Comparison of ENCODE assay signal across 9 mouse cellular contexts in genomic region chr14:9449942-9450341, GRCm38 (mm10).
DNase-seq lines count a peak whose midpoint lies in the region; ATAC-seq and TF ChIP-seq lines count a peak whose summit lies in the region.
"Had no signal": no experiment of that assay in that cellular context is flagged by ENCODE, and none has a peak within 500 bp of the region (broad histone marks: within the 10 kb centered on the region; RNA-seq: fewer than 3 reads in every experiment).

No protein-coding gene starts in this region.

- no peaks in the 10 kb centered on the region for H3K9me3 ChIP-seq in heart, postnatal 0 days (replicated peaks; ENCODE audit: control insufficient read depth, low read length)
- no peaks in the 10 kb centered on the region for H3K9me3 ChIP-seq in stomach, embryonic 16.5 days (replicated peaks; ENCODE audit: control insufficient read depth, low read length)
- no peaks in the 10 kb centered on the region for H3K9me3 ChIP-seq in stomach, postnatal 0 days (ENCODE audit: control insufficient read depth, low read length)
- H3K9me3 ChIP-seq in limb, embryonic 13.5 days, result no peaks in the 10 kb centered on the region
- H3K9me3 ChIP-seq: megakaryocyte, embryonic 14.5 days had no signal

- DNase-seq in heart, postnatal 0 days (ENCODE audit: low spot score), result peak; percentile 29
- DNase-seq in heart, adult 8-10 months (ENCODE audit: low spot score), result no peak
- no peak for DNase-seq in stomach, postnatal 0 days (ENCODE audit: low spot score)
- DNase-seq in frontal cortex, postnatal 36 days (ENCODE audit: low spot score in 2 of 2), result peak; percentile 27 to 28
- no peak for DNase-seq in T-cell, adult 2 months (ENCODE audit: low spot score)

- no peak overlapping the region for H3K4me2 ChIP-seq in heart, postnatal 0 days (ENCODE audit: low read depth, low read length)
- no peak overlapping the region for H3K4me2 ChIP-seq in stomach, embryonic 16.5 days (ENCODE audit: low read depth, low read length)
- no peak overlapping the region for H3K4me2 ChIP-seq in stomach, postnatal 0 days (replicated peaks; ENCODE audit: low read depth)
- H3K4me2 ChIP-seq in limb, embryonic 13.5 days (replicated peaks), result no peak overlapping the region

- H3K27me3 ChIP-seq in heart, postnatal 0 days (ENCODE audit: control insufficient read depth, insufficient read depth, low read length), result no peaks in the 10 kb centered on the region
- H3K27me3 ChIP-seq in stomach, embryonic 16.5 days (ENCODE audit: control insufficient read depth, insufficient read depth, low read length), result no peaks in the 10 kb centered on the region
- no peaks in the 10 kb centered on the region for H3K27me3 ChIP-seq in stomach, postnatal 0 days (ENCODE audit: control insufficient read depth, insufficient read depth, low read length)
- H3K27me3 ChIP-seq in limb, embryonic 13.5 days, result no peaks in the 10 kb centered on the region
- H3K27me3 ChIP-seq: megakaryocyte, embryonic 14.5 days had no signal

- H3K27ac ChIP-seq in heart, postnatal 0 days (ENCODE audit: low read depth), result no peak overlapping the region
- H3K27ac ChIP-seq in stomach, embryonic 16.5 days (ENCODE audit: low read length), result no peak overlapping the region
- no peak overlapping the region for H3K27ac ChIP-seq in stomach, postnatal 0 days (replicated peaks)
- no peak overlapping the region; the same call in 1 of the 2 replicates for H3K27ac ChIP-seq in limb, embryonic 13.5 days

- no peak overlapping the region for H3K4me3 ChIP-seq in heart, postnatal 0 days (ENCODE audit: low read depth, low read length)
- no peak overlapping the region for H3K4me3 ChIP-seq in stomach, embryonic 16.5 days (replicated peaks; ENCODE audit: low read length)
- H3K4me3 ChIP-seq in stomach, postnatal 0 days (ENCODE audit: low read depth, low read length), result no peak overlapping the region
- no peak overlapping the region for H3K4me3 ChIP-seq in limb, embryonic 13.5 days
- H3K4me3 ChIP-seq: megakaryocyte, embryonic 14.5 days had no signal

- 15% methylated on average over 3 of the region's 3 CpGs for whole genome bisulfite sequencing in heart, postnatal 0 days
- WGBS in stomach, embryonic 16.5 days, result 34% methylated on average over 3 of the region's 3 CpGs
- 29% methylated on average over 3 of the region's 3 CpGs for WGBS in stomach, postnatal 0 days
- WGBS in limb, embryonic 13.5 days, result 15% methylated on average over 3 of the region's 3 CpGs

- TF ChIP-seq CTCF in heart, postnatal 0 days (IDR thresholded peaks at IDR 0.05; ENCODE audit: low read depth), result no peak
- no peak for TF ChIP-seq CTCF in stomach, postnatal 0 days (IDR thresholded peaks at IDR 0.05; ENCODE audit: low read depth)

- no peaks in the 10 kb centered on the region for H3K4me1 ChIP-seq in heart, postnatal 0 days (ENCODE audit: control insufficient read depth, insufficient read depth)
- H3K4me1 ChIP-seq in stomach, embryonic 16.5 days (ENCODE audit: control insufficient read depth, insufficient read depth, low read length), result no peaks in the 10 kb centered on the region
- H3K4me1 ChIP-seq in stomach, postnatal 0 days (replicated peaks; ENCODE audit: control insufficient read depth, insufficient read depth), result no peaks in the 10 kb centered on the region
- peaks cover 11% of the 10 kb centered on the region for H3K4me1 ChIP-seq in limb, embryonic 13.5 days
- H3K4me1 ChIP-seq: megakaryocyte, embryonic 14.5 days had no signal

- H3K36me3 ChIP-seq in heart, postnatal 0 days (replicated peaks; ENCODE audit: control insufficient read depth, insufficient read depth, low read length), result no peaks in the 10 kb centered on the region
- H3K36me3 ChIP-seq in stomach, embryonic 16.5 days (ENCODE audit: control insufficient read depth, insufficient read depth, low read length), result no peaks in the 10 kb centered on the region
- H3K36me3 ChIP-seq in stomach, postnatal 0 days (ENCODE audit: control insufficient read depth, insufficient read depth, low read length), result no peaks in the 10 kb centered on the region
- no peaks in the 10 kb centered on the region for H3K36me3 ChIP-seq in limb, embryonic 13.5 days

- ATAC-seq in heart, postnatal 0 days (ENCODE audit: insufficient read depth, low read depth), result 0 out of 2 replicates have a peak, but pooled peaks have one; percentile 49
- peak; percentile 56; the same call in 1 of the 2 replicates for ATAC-seq in stomach, embryonic 16.5 days (ENCODE audit: insufficient read depth, low FRiP score)
- no peak for ATAC-seq in stomach, postnatal 0 days (ENCODE audit: low FRiP score, low TSS enrichment)
- ATAC-seq in limb, embryonic 13.5 days (ENCODE audit: low FRiP score, low read depth), result peak; percentile 59; the same call in 1 of the 2 replicates
- no peak for ATAC-seq in CD4-positive, CD25-positive, alpha-beta regulatory T cell, adult 4 months

- TF ChIP-seq EP300 in heart, postnatal 0 days (IDR thresholded peaks at IDR 0.05; ENCODE audit: low read depth), result no peak
- no peak for TF ChIP-seq EP300 in stomach, postnatal 0 days (optimal IDR thresholded peaks at IDR 0.05)

- no peak overlapping the region for H3K9ac ChIP-seq in heart, postnatal 0 days (replicated peaks; ENCODE audit: low read depth, low read length)
- no peak overlapping the region for H3K9ac ChIP-seq in stomach, embryonic 16.5 days (ENCODE audit: low read length)
- no peak overlapping the region for H3K9ac ChIP-seq in stomach, postnatal 0 days (ENCODE audit: low read length)
- H3K9ac ChIP-seq in limb, embryonic 13.5 days, result no peak overlapping the region

Comparison
In these comparisons a context has a peak if more than half of its experiments do, and no peak if none do; other contexts are left out.
1. ATAC-seq: peak in heart, postnatal 0 days (single experiment), stomach, embryonic 16.5 days (single experiment) and limb, embryonic 13.5 days (single experiment); none in stomach, postnatal 0 days (single experiment) and CD4-positive, CD25-positive, alpha-beta regulatory T cell, adult 4 months (single experiment).
2. DNase-seq: peak in heart, postnatal 0 days (single experiment) and frontal cortex, postnatal 36 days (2 of 2); none in heart, adult 8-10 months (single experiment), stomach, postnatal 0 days (single experiment) and T-cell, adult 2 months (single experiment).